Mouse (Mus musculus) embryonic fibroblast, embryonic 13.5 days (primary cell): ENCODE results near the gene Nptn. TPM values are rescaled to one million over a fixed set of nuclear protein-coding genes. Genes with fewer than 3 reads are reported as not detected.

Experiments used
- H3K27ac ChIP-seq: 2 replicates; pipeline ENCODE4 v1.5.1; 2012; ENCODE audit warnings: low read length, control low read depth, inconsistent platforms; ENCODE audit not compliant: insufficient read depth
- H3K4me1 ChIP-seq: 2 replicates; pipeline ENCODE4 v1.6.1; 2011; ENCODE audit warnings: low read length; ENCODE audit not compliant: control insufficient read depth, insufficient read depth
- H3K4me3 ChIP-seq: 2 replicates; pipeline ENCODE4 v1.5.1; 2011; ENCODE audit warnings: mild to moderate bottlenecking, control low read depth, low read length; ENCODE audit not compliant: insufficient read depth
- CTCF ChIP-seq: IDR thresholded peaks from 2 replicates; pipeline ENCODE4 v1.5.1; 2011; ENCODE audit warnings: mild to moderate bottlenecking, control low read depth, low read length, moderate library complexity, borderline replicate concordance; ENCODE audit not compliant: insufficient read depth
- POLR2A ChIP-seq: IDR thresholded peaks from 2 replicates; pipeline ENCODE4 v1.6.1; 2011; ENCODE audit warnings: low read depth, mild to moderate bottlenecking, control low read depth, low read length, moderate library complexity
- polyA plus RNA-seq: library from polyadenylated mRNA; stranded (reverse); fragments of >200 nt; gene quantifications from 2 replicates; pipeline ENCODE4 v1.2.4, GENCODE M21; 2011; ENCODE audit warnings: low read depth; ENCODE audit not compliant: missing spikeins, insufficient read length

Nptn gene
- polyA plus RNA-seq, 1 experiment: 514 TPM

DNA sequence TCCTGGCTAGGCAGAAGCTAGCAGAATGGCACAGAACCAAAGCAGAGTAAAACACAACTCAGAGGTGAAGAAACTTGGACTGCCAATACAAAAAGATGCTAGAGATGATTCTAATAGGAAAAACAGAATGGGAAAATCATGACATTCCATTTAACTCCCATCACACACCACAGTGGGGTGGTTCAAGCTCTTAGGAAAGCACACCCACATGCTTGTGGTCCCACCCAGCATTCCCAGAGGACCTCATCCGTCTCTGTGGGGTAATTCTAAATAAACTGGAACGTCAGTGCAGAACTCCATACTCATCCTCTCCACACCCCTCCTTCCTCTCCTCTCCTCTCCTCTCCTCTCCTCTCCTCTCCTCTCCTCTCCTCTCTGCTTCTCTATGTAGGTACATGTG, 99.4 kb downstream of the Nptn start:
- Histone ChIP-seq H3K27ac (peak overlapping the region; percentile 27; the same call in 1 of the 2 replicates), H3K4me3 (no peak overlapping the region), H3K4me1 (peaks cover 7% of the 10 kb centered on the region; the same call in 1 of the 2 replicates)
- TF ChIP-seq POLR2A (no peak), CTCF (no peak)

GRCm38 (mm10) chr9:58682106-58682505, 100.1 kb downstream of the Nptn start:
- H3K27ac ChIP-seq: no peak overlapping the region
- peaks cover 7% of the 10 kb centered on the region; the same call in 1 of the 2 replicates for H3K4me1 ChIP-seq
- no peak for TF ChIP-seq POLR2A
- TF ChIP-seq CTCF: no peak
- H3K4me3 ChIP-seq: no peak overlapping the region

GRCm38 (mm10) chr9:58683372-58683771, 101.3 kb downstream of the Nptn start:
- Histone ChIP-seq H3K4me3 (no peak overlapping the region), H3K27ac (no peak overlapping the region), H3K4me1 (peaks cover 7% of the 10 kb centered on the region; the same call in 1 of the 2 replicates)
- TF ChIP-seq CTCF (no peak), POLR2A (no peak)

DNA sequence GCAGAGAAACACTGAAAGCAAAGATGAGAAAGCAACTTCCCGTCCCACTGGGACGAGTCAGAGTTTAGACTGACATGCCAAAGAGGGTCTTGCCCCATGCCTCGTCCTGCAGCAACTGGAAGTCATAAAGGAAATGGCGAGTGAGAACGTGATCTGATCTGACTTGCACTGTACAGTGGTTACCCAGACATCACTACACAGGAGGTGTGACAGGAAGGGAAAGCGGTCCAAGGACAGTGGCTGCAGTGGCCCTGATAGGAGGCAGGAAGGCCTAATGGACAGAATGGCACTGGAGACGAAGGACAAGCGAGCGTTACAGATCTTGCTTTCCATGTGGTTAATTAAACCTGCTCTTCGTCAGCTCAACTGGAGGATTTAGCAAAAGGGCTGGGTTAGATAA, 103.2 kb downstream of the Nptn start:
- no peak for TF ChIP-seq POLR2A
- no peak for TF ChIP-seq CTCF
- Histone ChIP-seq H3K27ac (no peak overlapping the region), H3K4me3 (no peak overlapping the region), H3K4me1 (peaks cover 7% of the 10 kb centered on the region; the same call in 1 of the 2 replicates)

DNA sequence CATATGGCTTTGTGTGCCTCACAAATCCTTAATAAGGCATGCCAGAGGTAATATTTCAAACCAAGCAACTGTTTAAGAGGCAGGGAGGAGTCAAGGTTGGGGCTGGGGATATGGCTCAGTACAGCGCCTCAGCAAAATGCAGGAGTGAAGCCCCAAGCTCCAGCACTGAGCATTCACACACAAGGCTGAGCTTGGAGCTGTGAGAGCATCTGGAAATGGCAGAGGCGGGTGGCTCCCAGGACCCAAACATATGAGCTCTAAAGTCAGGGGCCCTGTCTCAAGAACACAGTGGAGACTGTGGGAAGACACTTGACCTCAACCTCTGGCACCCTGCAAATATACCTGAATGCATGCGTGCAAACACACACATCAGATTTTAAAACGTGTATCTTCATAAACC, 106.0 kb downstream of the Nptn start:
- no peak overlapping the region for H3K4me3 ChIP-seq
- no peak overlapping the region for H3K27ac ChIP-seq
- 0 out of 2 replicates have a peak, but pooled peaks cover 4% of the 10 kb centered on the region for H3K4me1 ChIP-seq
- TF ChIP-seq POLR2A: no peak
- no peak for TF ChIP-seq CTCF

GRCm38 (mm10) chr9:58690701-58691100, 108.7 kb downstream of the Nptn start:
- no peaks in the 10 kb centered on the region for H3K4me1 ChIP-seq
- H3K27ac ChIP-seq: no peak overlapping the region
- TF ChIP-seq POLR2A (no peak), CTCF (no peak)
- H3K4me3 ChIP-seq: no peak overlapping the region

- H3K4me3 ChIP-seq: no peak overlapping the region
- no peak overlapping the region for H3K27ac ChIP-seq
- H3K4me1 ChIP-seq: no peaks in the 10 kb centered on the region
- no peak for TF ChIP-seq CTCF
Observed at GRCm38 (mm10) chr9:58691471-58691870, 109.4 kb downstream of the Nptn start.

DNA sequence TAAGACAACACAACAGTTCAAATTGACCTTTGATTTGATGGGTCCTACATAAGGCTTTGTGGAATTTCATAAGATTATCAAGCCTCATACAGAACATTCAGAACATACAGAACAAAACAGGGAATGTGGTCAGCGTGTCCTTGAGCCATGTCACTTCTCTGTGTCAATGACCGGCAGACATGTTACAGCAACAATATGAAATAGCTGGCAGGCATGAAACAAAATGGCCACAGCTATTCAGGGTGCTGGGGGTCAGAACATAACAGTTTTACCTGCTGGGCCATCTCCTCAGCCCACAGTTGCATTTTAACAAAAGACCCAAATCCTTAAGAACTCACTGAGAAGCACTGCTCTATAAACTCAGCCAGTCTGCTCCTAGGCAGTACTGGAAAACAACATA, 116.4 kb downstream of the Nptn start:
- Histone ChIP-seq H3K4me3 (no peak overlapping the region), H3K4me1 (no peaks in the 10 kb centered on the region), H3K27ac (no peak overlapping the region)
- no peak for TF ChIP-seq POLR2A
- TF ChIP-seq CTCF: no peak

GRCm38 (mm10) chr9:58701751-58702150, 119.7 kb downstream of the Nptn start:
- no peaks in the 10 kb centered on the region; the same call in 1 of the 2 replicates for H3K4me1 ChIP-seq
- no peak overlapping the region for H3K27ac ChIP-seq
- H3K4me3 ChIP-seq: no peak overlapping the region
- no peak for TF ChIP-seq CTCF
- TF ChIP-seq POLR2A: no peak

- no peaks in the 10 kb centered on the region; the same call in 1 of the 2 replicates for H3K4me1 ChIP-seq
- no peak overlapping the region for H3K27ac ChIP-seq
- TF ChIP-seq CTCF (no peak), POLR2A (no peak)
- H3K4me3 ChIP-seq: no peak overlapping the region
Observed at GRCm38 (mm10) chr9:58703766-58704165, 121.7 kb downstream of the Nptn start.

GRCm38 (mm10) chr9:58706024-58706423, 124.0 kb downstream of the Nptn start:
- no peak for TF ChIP-seq POLR2A
- TF ChIP-seq CTCF: no peak
- no peaks in the 10 kb centered on the region; the same call in 1 of the 2 replicates for H3K4me1 ChIP-seq
- H3K27ac ChIP-seq: no peak overlapping the region
- no peak overlapping the region for H3K4me3 ChIP-seq

Other genes with a start within 250 kb of the Nptn start
- gene Tbc1d21, start 211.8 kb upstream of the Nptn start, polyA plus RNA-seq: not detected in 2 replicates
- 27.1 and 27.5 TPM in 2 replicates for gene Insyn1, start 93.6 kb upstream of the Nptn start, polyA plus RNA-seq
- gene Cd276, start 26.8 kb upstream of the Nptn start, polyA plus RNA-seq: 62.4 and 64.1 TPM in 2 replicates
- gene Rec114, start 161.7 kb downstream of the Nptn start, polyA plus RNA-seq: not detected in 2 replicates
- gene Hcn4, start 241.2 kb downstream of the Nptn start, polyA plus RNA-seq: not detected in 2 replicates